Mouse (Mus musculus) liver, postnatal 0 days (tissue): ENCODE measurements around the gene Brca1.

Source experiments
- CTCF ChIP-seq: sonication (generic); IDR thresholded peaks from 2 replicates; pipeline ENCODE4 v1.5.1; 2016; ENCODE audit warnings: antibody characterized with exemption, low read depth
- EP300 ChIP-seq: IDR thresholded peaks from 2 replicates; pipeline ENCODE4 v1.6.1; 2016; ENCODE audit warnings: antibody characterized with exemption, low read depth, mild to moderate bottlenecking

DNA sequence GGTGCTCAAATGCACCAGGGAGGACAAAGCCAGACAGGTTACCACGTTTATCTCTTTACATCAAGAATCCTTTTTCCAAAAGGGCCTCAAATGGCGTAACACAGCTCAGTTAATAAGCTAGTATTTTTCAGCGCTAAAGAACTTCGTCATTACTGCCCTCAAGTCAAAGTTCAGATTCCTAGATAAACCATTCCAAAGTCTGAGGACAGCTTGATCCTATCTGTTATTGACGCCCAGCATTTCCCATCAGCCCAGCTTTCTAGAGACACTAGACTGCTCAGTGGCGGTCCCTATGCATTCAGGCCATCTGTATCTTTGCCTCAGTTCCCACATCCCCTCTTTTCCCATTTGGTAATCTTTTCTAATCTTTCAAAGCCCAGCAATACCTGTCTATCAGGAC lies 32.4 kb downstream of the Brca1 start:
- TF ChIP-seq CTCF (no peak), EP300 (peak; percentile 79)
